Mouse (Mus musculus): Measurements from ENCODE around the gene Top3a.
A peak's percentile ranks its signal among the peaks of the same experiment; 100 is the strongest.

Gene Top3a

DNA sequence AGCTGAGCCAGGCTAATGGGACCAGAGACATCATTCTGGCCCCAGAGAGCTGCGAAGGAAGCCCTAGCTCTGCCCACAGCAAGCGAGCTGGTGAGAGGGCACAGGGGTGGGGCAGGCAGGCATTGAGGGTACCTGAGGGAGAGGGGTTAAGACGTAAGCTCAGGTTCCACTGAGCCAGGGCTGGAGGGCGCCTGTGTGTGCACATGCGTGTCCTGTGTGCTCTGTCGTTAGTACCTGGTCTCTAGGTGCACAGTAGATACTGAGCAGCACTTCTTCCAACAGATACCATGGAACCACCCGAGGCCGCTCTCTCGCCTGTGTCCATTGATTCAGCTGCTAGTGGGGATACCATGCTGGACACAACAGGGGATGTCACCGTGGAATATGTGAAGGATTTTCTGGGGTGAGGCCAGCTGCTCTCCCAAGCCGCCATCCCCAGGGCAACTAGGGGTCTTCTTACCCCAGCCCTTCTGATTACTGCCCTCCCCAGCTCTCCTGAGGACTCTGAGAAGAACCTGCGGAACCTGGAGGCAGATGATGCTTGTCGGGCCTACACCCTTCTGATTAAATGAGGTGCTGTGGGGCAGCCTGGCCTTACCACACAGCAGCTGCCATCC, 64.4 kb downstream of the Top3a start:
- no peak for DNase-seq (ENCODE audit: low read depth, low spot score)

DNA sequence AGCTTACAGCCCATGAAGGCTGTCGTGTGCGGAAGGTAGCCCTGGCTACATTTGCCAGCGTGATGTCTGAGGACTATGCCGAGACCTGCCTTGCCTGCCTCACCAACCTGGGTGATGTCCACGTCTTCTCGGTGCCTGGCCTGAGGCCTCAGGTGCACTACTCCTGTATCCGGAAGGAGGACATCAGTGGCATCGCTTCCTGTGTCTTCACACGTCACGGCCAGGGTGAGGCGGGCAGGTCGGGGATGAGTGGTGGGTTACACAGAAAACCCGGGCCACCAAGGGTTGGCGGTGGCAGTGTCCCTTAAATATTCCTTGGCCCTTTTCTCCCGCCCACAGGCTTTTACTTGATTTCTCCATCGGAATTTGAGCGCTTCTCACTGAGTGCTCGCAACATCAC, 65.1 kb downstream of the Top3a start:
- no peak for DNase-seq (ENCODE audit: low read depth, low spot score)

DNA sequence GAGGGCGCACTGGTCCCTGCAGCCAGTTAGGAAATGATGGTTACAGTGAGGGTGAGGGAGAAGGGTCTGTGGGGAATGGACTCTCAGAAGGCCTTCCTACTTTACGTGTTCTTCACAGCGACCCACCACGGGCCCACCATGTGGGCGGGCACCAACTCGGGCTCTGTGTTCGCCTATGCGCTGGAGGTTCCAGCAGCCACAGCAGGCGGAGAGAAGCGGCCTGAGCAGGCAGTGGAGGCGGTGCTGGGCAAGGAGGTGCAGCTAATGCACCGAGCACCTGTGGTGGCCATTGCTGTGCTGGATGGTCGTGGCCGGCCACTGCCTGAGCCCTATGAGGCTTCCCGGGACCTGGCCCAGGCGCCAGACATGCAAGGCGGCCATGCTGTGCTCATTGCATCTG, 65.9 kb downstream of the Top3a start:
- no peak for DNase-seq (ENCODE audit: low read depth, low spot score)

DNA sequence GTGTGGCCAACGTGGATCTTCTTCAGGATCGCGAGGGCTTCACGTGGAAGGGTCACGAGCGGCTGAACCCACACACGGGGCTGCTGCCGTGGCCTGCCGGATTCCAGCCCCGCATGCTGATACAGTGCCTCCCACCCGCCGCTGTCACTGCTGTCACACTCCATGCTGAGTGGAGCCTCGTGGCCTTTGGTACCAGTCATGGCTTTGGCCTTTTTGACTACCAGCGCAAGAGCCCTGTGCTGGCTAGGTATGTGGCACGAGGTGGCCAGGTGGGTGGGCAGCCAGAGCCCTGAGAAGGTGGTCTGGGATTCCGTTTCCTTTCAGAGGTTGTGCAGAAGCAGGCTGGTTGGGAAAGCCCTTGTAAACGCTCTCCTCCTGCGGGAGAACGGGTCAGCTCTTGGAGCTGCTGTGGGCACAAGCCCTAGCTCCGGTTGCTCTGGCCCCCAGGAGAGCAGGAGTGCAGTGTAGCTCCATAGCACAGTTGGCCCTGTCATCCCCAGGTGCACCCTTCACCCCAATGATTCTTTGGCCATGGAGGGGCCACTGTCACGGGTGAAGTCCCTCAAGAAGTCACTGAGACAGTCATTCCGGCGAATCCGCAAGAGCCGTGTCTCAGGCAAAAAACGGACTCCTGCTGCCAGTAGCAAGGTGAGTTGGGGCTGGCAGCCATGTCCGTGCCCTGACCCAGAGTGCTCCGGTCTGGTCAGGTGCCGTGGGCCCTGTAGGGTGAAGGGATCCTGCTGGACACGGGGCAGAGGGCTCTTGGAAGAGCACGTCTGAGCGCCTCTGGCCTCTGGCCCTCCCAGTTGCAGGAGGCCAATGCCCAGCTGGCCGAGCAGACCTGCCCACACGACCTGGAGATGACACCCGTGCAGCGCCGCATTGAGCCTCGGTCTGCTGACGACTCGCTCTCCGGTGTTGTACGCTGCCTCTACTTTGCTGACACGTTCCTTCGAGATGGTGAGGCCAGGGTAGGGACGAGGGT, 67.4 kb downstream of the Top3a start:
- no peak for DNase-seq (ENCODE audit: low read depth, low spot score)

DNA sequence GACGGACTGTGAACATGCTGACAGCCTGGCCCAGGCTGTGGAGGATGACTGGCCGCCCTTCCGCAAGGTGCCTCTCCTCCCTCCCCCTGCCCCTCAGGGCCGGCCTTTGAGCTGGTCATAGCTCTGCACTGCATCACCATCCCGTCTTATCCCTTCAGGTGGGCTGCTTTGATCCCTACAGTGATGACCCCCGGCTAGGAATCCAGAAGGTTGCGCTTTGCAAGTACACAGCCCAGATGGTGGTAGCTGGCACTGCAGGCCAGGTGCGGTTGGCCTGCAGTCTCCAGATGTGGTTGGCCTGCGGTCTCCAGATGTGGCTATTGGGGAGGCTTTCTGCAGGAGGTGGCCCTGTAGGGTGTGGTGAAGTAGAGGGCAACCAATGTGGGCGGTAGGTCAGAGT, 68.5 kb downstream of the Top3a start:
- no peak for DNase-seq (ENCODE audit: low read depth, low spot score)

DNA sequence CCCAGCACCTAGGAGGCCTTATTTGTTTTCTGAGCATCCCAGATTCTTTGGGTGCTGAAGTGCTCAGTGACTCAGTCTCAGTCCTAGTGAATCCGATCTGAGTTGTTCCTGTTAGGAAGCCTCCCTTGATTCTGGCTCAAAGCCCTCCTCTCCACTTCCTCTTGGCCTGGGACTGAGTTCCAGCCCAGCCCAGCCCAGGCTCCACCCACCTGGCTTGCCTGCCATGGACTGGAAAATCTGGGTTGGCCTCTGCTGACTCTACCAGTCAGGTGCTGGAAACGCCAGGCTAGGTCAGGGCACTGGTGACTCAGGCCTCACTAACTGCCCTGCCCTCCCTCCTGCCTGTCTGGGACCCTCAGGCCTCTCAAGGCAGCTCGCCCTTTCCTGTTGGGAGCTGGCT, 69.5 kb downstream of the Top3a start:
- DNase-seq (ENCODE audit: low read depth, low spot score) = peak; percentile 44

DNA sequence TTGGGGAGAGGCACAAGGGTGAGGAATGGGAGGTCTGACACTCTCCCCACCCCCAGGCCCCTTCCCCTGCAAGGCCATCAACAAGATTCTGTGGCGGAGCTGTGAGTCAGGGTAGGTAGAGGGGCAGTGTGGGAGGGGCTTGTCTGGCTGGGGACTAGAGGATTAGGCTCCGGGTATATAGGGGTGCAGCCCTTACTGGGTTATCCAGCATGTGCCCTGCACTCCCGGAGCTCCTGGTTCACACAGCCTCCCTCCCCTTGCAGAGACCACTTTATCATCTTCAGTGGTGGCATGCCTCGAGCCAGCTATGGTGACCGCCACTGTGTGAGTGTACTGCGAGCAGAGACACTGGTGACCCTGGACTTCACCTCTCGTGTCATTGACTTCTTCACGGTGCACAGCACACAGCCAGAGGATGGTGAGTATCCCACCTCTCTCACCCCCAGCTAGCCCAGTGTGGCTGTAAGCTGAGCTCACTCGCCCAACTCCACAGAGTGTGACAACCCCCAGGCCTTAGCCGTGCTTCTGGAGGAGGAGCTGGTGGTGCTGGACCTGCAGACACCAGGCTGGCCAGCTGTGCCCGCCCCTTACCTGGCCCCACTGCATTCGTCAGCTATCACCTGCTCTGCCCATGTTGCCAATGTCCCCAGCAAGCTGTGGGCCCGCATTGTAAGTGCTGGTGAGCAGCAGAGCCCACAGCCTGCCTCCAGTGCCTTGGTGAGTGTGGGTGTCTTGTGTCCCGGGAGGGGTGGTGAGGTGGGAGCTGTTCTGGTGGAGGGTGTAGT, 70.3 kb downstream of the Top3a start:
- no peak for DNase-seq (ENCODE audit: low read depth, low spot score)

DNA sequence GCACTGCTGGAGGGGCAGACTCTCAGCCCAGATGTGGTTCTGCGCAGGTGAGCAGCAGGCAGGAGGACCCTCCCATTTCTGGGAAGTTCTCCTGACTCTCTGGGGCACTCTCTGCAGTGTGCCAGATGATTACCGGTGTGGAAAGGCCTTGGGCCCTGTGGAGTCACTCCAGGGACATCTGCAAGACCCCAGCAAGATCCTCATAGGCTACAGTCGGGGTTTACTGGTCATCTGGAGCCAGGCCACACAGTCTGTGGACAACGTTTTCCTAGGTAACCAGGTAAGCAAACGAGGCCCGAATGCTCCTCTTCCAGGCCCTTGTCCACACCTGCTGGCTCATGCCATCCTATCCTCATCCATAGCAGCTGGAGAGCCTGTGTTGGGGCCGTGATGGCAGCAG, 71.1 kb downstream of the Top3a start:
- DNase-seq (ENCODE audit: low read depth, low spot score) = no peak

DNA sequence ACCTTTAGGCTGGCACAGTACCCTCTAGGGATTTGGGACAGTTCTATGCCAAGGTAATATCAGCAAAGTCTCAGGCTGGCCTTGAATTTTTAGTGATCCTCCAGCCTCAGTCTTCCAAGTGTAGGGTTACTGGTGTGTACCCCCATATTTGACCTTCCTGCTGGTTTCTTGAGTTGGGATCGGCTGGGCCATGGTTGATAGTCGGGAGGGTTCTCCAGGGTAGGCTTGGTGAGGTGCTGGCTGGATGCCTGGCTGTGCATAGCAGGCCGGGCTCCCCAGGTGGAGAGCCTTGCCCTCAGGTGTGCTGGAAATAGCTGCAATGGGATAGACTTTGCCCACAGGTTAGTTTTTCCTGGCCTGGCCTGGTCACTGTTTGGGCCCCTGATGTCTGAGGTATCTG, 71.9 kb downstream of the Top3a start:
- DNase-seq (ENCODE audit: low read depth, low spot score) = no peak

DNA sequence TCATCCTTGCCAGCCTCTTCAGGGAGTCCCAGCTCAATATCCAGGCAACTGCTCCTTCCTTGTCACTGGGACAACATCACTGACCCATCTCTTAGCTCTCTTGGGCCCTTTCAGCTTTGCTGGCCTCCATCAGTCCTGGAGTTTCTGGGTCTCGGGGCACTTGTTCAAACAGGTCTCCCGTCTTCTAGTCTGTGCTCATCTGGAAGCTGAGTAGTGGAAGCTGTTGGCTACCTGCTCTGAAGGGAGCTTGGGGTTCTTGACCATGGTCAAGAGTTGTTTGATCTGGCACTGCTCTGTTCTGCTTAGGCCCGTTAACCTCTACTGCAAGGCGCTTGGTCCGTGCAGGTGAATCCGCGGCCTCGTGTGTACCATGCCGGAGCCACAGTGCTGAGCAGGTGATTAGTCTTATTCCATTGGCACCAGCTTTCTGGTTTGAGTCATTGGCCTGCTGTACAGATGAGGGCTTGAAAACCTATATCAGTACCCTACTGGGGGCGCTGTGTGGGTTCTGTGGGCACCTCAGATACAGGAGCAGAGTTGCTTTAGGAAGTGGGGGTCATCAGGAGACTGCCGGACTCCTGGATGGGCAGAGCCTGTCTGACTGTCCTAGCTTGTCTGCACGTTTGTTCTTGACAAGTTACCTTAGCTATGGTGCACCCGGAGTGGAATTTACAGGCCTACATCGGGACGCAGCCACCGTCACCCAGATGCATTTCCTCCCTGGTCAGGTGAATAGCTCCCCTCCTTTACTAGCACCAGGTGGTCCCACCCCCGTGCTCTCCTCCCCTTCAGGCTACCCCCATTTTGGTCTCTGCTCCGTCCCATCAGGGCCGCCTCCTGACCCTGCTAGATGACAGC, 72.9 kb downstream of the Top3a start:
- no peak for DNase-seq (ENCODE audit: low read depth, low spot score)

DNA sequence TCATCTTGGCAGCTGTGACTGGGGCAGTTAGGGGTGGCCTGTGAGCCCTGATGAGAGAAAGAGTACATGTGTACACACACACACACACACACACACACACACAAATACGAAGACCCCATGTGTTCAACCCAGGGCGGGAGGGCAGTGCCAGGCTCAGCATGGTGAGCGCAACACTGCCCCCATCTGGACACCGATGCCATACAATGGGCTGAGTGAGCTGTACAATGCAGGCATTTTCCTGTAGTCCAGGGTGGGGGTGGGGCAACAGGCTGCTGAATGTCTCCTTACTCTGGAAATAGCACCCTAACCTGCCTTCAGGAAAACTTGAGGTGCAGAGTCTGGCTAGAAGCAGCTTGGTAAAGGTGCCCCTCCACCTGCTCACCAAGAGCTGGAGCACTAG, 74.0 kb downstream of the Top3a start:
- DNase-seq (ENCODE audit: low read depth, low spot score) = peak; percentile 76

DNA sequence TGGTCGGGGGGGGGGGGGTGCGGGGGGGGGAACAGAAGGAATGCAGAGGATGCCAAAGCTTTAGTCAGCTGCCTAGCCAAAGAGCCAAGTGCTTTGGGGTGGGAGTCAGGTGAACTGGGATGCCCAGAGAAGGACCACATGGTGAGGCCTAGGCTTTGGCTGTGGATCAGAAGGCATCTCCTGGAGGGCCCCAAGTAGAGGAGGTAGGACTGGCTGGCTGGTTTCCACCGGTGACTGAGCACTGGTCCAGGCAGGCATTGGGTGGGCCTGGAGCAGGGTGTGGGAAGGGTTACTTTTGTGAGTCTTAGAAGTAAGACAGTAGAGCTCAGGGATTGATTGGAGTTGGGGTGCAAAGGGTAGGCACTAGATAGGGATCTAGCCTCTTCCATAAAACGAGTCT, 75.6 kb downstream of the Top3a start:
- no peak for DNase-seq (ENCODE audit: low read depth, low spot score)

DNA sequence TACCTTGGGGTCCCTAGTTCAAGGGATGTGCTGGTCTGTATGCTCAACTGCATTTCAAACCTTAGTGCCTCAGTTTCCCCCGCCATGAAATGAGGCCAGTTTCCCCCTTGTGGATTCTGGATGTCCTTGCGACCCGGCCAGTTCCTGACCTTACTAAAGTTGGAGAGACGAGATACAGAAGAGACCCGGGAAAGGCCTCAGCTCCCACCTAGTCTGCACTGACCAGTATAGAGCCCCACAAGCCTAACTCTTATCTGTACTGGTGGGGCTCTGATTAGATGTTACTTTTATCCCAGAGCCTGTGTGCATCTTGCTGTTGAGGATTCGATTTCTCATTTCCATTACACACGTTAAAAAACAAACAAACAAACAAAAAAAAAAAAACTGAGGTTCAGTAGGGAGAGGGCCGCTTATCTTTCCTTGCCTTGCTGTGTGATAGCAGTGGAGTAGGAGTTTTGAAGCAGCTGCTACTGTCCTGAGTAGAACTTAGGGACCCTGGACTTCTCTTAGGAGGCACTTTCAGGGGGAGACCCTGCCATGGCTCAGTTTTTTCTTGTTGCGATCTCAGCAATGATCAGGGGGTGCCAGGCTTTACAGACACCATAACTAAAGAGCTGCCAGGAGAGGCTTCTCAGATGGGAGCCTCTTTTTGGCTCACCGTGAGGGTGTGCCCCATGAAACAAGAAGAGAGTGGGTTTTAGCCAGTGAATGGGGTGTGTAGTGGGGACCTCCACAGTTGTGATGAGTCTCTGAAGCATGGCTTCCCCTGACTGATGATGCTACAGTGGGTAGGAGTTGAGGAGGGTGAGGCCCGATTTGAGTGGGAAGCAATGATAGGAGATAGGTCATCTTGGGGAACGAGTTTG, 76.6 kb downstream of the Top3a start:
- DNase-seq (ENCODE audit: low read depth, low spot score) = no peak

DNA sequence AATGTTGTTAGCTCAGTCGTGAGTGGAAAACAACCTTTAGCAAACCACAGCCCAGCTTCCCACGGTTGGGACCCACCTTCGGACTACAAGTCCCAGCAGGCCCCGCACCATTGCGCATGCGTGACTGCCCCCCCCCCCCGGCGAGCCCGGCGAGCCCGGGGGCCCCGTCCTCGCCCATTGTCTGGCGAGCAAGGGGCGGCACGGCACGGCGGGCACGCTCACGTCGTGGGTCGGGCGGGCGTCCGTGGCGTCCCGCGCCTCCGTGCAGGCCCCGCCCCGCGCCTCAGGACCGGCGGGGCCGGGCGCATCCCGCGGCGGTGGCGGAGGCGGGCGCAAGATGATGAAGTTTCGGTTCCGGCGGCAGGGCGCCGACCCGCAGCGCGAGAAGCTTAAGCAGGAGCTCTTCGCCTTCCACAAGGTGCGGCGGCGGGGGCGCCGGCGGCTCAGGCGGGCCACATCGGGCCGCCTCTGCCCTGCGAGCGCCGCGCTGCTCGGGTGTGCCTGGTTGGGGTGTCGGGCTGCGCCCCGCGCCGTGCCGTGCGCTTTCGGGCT, 77.6 kb downstream of the Top3a start, which contains the start of gene Llgl1:
TSS of gene Llgl1 (plus strand) at position 200 of the 552 bp plus-strand sequence.
- peak; percentile 96 for DNase-seq (ENCODE audit: low read depth, low spot score)

DNA sequence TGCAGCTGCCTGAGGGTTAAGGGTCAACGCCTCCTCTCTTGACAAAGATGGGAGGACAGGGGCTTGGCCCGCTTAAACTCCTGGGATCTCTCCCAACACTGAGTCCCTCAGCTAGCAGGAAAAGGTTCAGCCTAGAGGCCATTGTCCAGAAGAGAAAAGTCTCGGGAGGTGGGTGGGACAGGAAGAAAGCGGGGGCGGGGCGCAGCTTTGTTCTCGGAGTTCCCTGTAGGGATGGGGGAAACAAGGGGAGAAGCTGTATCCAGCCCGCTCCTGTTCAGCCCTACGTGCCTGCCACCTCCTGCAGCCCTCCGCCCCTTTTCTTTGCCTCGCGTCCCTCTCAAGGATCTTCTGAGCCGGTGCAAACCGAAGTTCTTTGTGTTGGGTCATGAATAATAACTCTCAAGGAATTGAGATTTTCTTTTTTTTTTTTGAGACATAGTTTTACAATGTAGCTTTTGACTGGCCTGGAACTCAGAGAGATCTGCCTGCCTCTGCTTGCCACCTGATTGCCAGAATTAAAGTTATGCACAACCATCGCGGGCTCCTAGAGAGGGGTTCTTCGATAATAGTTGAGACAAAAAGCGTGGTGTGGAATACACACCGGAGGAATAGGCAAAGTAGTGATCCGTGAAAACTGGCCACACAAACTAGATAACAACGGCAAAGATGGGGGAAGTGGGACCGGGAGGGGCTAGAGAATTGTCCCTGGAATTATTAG, 78.2 kb downstream of the Top3a start:
- DNase-seq (ENCODE audit: low read depth, low spot score) = peak; percentile 96

DNA sequence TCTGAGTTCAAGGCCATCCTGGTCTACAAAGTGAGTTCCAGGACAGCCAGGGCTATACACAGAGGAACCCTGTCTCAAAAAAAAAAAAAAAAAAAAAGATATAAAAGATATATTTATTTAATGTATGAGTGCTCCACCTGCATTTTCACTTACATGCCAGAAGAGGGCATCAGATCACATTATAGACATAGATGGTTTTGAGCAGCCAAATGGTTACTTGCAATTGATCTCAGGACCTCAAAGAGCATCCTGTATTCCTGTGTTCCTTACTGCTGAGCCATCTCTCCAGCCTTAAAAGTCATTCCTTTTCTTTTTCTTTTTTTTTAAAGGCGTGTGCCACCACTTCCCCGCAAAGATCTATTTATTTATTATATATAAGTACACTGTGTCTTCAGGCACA, 79.6 kb downstream of the Top3a start:
- peak; percentile 50 for DNase-seq (ENCODE audit: low read depth, low spot score)

DNA sequence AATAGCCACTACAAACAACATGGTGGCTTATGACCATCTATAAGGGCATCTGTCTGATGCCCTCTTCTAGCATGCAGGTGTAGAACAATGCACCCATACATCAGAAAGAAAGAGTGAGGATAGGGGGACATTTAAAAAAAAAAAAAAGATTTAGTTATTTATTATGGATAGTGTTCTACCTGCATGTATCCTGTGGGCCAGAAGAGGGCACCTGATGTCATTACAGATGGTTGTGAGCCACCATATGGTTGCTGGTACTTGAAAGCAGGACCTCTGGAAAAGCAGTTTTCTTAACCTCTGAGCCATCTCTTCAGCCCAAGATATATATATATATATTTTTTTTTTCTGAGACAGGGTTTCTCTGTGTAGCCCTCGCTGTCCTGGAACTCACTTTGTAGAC, 81.0 kb downstream of the Top3a start:
- no peak for DNase-seq (ENCODE audit: low read depth, low spot score)
